Mouse (Mus musculus) heart, adult 11 months (tissue): Measurements from ENCODE around the gene Gm14137.

Source experiments
- DNase-seq: peaks from one replicate; pipeline ENCODE4 v3.0.0; 2022

Gm14137 gene

GRCm38 (mm10) chr2:119173991-119174651 is at the start of gene Gm14137:
TSS of gene Gm14137 (plus strand) at chr2:119174509.
- DNase-seq = peak; percentile 92

- DNase-seq = no peak
Measured at GRCm38 (mm10) chr2:119136346-119136898, 37.9 kb upstream of the Gm14137 start.

- no peak for DNase-seq
Measured at GRCm38 (mm10) chr2:119145199-119145598, 29.1 kb upstream of the Gm14137 start.

- DNase-seq = no peak
Measured at GRCm38 (mm10) chr2:119146435-119146834, 27.9 kb upstream of the Gm14137 start.

GRCm38 (mm10) chr2:119147160-119147678 is 27.1 kb upstream of the Gm14137 start:
- DNase-seq = peak; percentile 91

- DNase-seq = no peak
Measured at GRCm38 (mm10) chr2:119147775-119148174, 26.5 kb upstream of the Gm14137 start.

- DNase-seq = no peak
Measured at GRCm38 (mm10) chr2:119152255-119152654, 22.1 kb upstream of the Gm14137 start.

GRCm38 (mm10) chr2:119154683-119155082 is 19.6 kb upstream of the Gm14137 start:
- no peak for DNase-seq

- DNase-seq = no peak
Measured at GRCm38 (mm10) chr2:119155388-119155787, 18.9 kb upstream of the Gm14137 start.

- no peak for DNase-seq
Measured at GRCm38 (mm10) chr2:119156081-119156680, 18.1 kb upstream of the Gm14137 start.

GRCm38 (mm10) chr2:119156681-119157572 is 17.4 kb upstream of the Gm14137 start, which contains the start of gene Rmdn3:
TSS of gene Rmdn3 (minus strand) at chr2:119157034.
- peak; percentile 99 for DNase-seq

- no peak for DNase-seq
Measured at GRCm38 (mm10) chr2:119157836-119158235, 16.5 kb upstream of the Gm14137 start.

- peak; percentile 92 for DNase-seq
Measured at GRCm38 (mm10) chr2:119161247-119161646, 13.1 kb upstream of the Gm14137 start.

GRCm38 (mm10) chr2:119163135-119163534 is 11.2 kb upstream of the Gm14137 start:
- DNase-seq = no peak

- no peak for DNase-seq
Measured at GRCm38 (mm10) chr2:119163999-119164398, 10.3 kb upstream of the Gm14137 start.

GRCm38 (mm10) chr2:119165401-119165800 is 8.9 kb upstream of the Gm14137 start:
- no peak for DNase-seq

GRCm38 (mm10) chr2:119166901-119167865 is 7.1 kb upstream of the Gm14137 start, which contains the start of gene Gchfr:
TSS of gene Gchfr (plus strand) at chr2:119167773.
- DNase-seq = peak; percentile 98

- no peak for DNase-seq
Measured at GRCm38 (mm10) chr2:119167866-119168256, 6.4 kb upstream of the Gm14137 start.

- DNase-seq = no peak
Measured at GRCm38 (mm10) chr2:119170282-119170681, 4.0 kb upstream of the Gm14137 start.

GRCm38 (mm10) chr2:119171574-119171973 is 2.7 kb upstream of the Gm14137 start:
- DNase-seq = peak; percentile 94

GRCm38 (mm10) chr2:119172446-119172845 is 1.9 kb upstream of the Gm14137 start:
- DNase-seq = no peak
